Mouse (Mus musculus): ENCODE data around the gene Kmt2d. TPM values are rescaled to one million over a fixed set of nuclear protein-coding genes. Genes with fewer than 3 reads are reported as not detected.

Gene Kmt2d
- polyA plus RNA-seq, 1 experiment, result 25.7 TPM

DNA sequence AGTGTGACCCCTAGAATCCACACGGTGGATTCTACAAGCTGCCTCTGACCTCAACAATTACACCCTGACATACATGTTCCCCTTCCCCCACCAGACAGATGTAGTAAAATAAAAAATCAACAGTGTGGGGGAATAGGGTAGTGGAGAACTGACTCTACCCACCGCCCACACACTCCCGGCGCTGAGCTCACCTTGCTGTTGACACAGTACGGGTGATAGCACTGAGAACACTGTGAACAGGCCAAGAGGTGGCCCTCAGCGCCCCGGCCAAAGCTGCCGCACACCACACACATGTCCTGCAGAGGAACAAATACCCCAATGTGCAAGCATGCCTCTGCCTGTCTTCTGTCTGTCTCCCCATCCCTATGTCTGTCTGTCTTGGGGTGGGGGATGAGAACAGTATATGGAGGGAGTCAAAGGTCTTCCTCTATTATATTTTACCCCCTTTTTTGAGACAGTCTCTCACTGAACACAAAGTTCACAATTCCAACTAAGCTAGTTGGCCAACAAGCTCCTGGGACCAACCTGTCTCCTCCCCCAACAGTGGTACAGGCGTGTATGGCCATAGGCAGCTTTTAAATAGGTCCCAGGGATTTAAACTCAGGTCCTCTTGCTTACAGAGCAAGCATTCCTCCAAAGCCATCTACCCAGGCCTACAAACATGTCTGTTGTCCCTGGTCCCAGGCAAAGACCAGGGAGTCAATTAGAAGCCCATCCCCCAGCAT is 11.5 kb downstream of the Kmt2d start:
- peak; percentile 18 for DNase-seq (ENCODE audit: low spot score)

DNA sequence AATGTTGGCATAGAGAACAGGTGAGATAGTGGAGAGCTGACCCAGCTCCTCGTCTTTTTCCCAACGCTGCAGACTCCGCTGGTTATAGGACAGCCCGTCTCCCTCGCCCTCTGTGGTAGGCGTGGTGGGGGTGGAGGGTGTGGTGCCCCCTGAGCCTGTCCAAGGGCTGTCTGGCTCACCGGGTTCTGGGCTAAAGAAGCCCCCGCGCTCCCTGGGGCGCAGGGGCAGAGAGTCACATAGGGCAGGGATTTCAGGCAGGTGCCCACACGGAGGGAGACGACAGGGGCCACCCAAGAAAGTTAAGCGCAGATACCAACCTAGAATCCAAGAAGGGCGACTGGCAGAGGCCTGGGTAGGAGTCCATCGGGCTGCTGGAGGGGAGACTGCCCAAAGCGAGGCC is 16.8 kb downstream of the Kmt2d start:
- DNase-seq (ENCODE audit: low spot score), result no peak

GRCm38 (mm10) chr15:98853161-98853937 is 17.7 kb downstream of the Kmt2d start:
- no peak for DNase-seq (ENCODE audit: low spot score)

DNA sequence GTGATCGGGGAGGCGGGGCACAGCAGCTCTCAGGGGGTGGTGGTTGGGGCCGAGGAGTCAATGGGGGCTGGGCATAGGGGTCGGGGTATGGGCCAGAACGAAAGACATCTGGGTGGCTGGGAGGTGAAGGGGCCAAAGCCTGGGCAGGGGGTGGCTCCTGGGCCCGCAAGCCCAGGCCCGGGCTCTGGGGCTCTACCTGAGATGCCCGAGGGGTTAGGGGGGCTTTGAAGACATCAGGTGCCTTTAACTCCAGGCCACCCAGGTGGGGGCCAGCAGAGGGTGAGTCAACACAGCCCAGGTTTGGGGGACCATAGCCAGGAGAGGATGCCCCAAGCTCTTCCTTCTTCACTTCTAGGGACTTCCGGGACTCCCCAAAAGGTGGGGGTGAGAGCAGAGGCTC is 18.3 kb downstream of the Kmt2d start:
- DNase-seq (ENCODE audit: low spot score), result no peak

GRCm38 (mm10) chr15:98852071-98852470 is 18.9 kb downstream of the Kmt2d start:
- no peak for DNase-seq (ENCODE audit: low spot score)

DNA sequence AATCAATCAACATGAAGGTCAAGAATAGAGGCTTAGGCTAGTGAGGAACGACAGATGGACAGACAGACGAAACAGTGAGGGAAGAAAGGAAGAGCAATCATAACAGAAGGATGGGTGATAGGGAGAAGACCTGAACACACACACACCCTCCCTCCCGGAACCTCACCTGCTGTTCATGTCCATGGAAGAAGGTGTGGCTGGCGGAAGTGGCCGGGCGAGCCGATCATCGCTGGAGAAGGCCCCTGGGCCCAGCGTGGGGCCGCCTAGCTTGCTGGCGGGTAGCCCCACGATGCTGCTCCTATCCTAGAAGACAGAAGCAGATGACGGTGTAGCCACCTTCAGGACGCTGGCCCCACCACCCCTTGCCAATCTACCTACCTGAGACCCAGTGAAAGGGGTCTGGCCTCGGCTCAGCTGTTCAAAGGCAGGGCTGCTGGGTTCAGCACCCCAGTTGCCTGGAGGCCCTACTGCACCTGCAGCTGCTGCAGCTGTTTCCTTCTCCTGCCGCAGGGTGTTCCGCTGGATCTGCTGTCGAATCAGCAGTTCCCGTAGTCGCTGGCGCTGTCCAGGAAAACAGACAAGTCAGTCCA is 19.7 kb downstream of the Kmt2d start:
- DNase-seq (ENCODE audit: low spot score), result no peak

DNA sequence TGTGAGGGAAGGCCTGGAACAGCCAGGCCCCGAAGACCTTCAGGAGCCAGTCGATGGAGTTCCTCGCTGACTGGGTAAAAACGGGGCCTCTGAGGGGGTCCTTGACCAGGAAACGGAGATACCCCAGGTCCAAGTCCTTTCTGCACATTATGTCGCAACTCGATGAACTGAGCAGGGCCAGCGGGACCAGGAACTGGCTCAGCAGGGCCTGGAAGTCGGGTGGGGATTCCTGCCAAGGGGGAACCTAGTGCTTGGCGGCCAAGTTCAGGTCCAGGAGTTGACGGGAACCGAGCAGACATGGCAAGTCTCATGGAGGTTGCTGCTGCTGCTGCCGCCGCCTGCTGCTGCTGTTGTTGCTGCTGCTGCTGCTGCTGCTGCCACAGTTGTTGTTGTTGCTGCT is 20.3 kb downstream of the Kmt2d start:
- DNase-seq (ENCODE audit: low spot score), result no peak

- DNase-seq (ENCODE audit: low spot score), result no peak
These were observed 20.9 kb downstream of the Kmt2d start for GRCm38 (mm10) chr15:98849956-98850600.

DNA sequence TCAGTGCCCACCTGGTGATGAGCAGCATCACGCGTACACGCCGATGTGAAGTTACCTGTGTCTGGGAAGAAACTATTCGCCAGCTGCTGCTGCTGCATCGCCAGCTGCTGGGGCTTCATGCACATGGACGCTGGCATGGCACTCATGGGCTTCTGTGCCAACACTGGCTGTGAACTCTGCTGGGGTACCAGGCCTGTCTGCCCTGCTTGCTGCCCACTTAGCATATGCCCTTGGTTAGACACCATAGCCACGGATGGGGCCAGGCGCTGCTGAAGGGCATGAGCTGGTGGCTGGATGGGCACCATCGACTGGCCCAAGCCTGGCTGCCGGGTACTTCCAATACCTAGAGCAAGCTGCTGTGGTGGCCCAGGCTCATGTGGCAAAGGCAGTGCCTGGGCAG is 21.8 kb downstream of the Kmt2d start:
- no peak for DNase-seq (ENCODE audit: low spot score)

- DNase-seq (ENCODE audit: low spot score), result no peak
These were observed 24.9 kb downstream of the Kmt2d start for GRCm38 (mm10) chr15:98846140-98846539.

- DNase-seq (ENCODE audit: low spot score), result no peak
These were observed 25.9 kb downstream of the Kmt2d start for GRCm38 (mm10) chr15:98845149-98845548.

DNA sequence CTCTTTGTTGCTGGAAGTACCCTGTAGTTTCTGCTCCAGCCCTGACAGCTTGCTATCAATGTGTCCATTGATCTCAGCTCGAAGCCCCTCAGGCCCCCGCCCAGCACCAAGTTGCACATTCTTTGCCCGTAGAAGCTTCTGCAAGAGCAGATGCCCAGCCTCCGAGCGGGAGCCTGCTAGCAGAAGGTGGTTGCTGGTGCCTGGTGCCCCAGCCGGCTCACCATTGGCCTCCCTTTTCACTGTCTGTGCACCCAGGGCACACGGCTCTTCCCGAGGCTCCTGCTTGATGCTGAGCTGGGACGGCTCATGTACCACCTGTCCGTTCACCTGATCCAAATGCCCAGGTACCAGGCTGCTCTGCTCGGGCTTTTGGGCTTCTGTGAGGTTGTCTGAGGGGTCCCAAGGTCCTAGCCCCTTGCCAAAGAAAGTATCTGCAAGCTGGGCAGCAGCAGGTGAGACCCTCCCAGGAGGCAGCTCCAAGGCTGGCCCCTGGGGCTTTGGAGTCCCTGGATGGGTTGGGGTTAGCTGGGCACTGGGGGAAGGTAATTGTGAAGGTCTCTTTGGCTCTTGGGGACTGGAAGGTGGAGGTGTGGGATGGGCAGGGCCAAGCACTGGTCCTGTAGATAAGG is 27.3 kb downstream of the Kmt2d start:
- DNase-seq (ENCODE audit: low spot score), result no peak

GRCm38 (mm10) chr15:98839671-98840585 is 31.1 kb downstream of the Kmt2d start:
- DNase-seq (ENCODE audit: low spot score), result no peak

DNA sequence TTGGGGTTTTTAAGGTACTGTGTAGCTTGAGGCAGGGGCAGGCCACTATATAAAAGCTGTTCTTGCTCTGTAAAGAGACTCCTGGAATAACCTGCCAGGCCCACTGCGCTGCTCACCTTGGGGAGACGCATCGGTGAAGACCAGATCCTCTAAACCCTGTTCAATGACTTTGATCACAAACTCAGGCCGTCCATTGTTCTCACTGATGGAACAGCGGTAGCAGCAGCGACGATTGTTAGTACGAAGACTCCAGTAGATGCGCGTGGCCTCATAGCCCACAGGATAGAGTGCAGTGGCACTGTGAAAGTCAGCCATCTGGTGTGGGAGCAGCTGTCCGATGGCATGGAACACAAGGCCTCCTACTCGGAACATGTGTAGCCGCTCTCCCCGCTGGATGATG is 31.8 kb downstream of the Kmt2d start:
- no peak for DNase-seq (ENCODE audit: low spot score)

DNA sequence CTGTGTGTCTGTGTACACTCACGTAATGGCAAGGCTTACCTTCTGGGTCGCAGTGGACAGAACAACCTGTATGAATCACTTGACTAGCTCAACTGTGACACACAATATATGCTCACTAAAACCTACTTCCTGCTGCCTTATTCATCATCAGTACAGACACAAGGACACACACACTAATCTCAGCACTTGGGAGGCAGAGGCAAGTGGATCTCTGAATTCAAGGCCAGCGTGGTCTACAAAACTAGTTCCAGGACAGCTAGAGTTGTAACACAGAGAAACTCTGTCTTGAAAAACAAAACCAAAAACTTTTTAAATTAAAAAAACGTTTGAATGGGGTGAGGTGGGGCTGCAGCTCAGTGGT is 33.3 kb downstream of the Kmt2d start:
- no peak for DNase-seq (ENCODE audit: low spot score)

DNA sequence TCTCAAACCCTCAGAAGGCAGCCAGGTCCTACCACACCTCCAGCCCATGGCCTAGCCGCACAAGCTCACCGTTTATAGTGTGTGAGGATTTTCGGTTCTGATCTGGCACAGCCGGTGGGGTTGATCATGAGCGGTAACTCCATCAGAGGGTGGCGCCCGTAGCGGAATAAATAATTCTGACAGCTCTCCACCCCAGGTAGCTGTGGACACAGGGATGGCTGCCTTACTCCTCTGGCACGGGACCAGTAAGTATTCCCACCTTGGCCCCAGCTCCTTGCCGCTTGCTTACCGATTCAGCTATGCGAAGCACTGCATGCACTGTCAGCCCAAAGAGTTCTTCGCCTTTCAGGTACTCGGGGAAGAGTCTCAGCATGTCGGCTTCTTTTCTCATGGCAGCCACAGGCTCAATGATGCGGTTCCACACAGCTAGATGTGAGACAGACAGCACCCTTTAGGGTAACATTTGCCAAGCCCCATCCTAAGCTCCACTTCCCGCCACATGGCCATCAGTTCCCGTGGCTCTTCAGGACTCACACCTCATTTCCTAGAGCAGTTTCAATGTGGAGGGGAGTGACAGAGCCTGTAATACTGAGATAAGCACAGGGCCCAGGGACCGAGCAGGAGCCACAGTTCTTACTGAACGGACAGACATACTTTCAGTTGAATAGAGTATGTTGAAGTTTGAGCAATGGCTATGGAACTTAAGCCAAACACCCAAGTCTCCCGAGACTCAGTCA is 33.8 kb downstream of the Kmt2d start:
- DNase-seq (ENCODE audit: low spot score), result no peak

- no peak for DNase-seq (ENCODE audit: low spot score)
These were observed 35.7 kb downstream of the Kmt2d start for GRCm38 (mm10) chr15:98835291-98835690.

DNA sequence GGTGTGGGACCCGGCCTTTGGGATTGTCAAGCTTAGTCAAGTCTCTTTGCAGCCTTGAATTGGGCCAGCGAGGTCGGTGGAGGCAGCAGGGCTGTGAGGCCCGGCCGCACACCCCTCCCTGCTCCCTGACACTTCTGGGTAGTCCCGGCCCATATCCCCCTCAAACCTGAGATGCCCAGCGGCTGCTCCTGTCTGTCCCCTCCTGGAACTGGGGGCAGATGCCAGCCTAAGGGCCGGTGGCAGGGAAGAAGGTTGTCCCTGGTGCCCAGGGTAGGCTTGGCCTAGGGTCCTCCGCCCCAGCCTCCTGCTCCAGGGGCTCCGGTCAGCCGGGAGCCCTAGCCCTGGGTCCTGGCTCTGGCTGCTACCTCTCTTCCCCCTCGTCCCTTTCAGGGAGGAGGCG is 36.9 kb downstream of the Kmt2d start:
- DNase-seq (ENCODE audit: low spot score), result no peak

DNA sequence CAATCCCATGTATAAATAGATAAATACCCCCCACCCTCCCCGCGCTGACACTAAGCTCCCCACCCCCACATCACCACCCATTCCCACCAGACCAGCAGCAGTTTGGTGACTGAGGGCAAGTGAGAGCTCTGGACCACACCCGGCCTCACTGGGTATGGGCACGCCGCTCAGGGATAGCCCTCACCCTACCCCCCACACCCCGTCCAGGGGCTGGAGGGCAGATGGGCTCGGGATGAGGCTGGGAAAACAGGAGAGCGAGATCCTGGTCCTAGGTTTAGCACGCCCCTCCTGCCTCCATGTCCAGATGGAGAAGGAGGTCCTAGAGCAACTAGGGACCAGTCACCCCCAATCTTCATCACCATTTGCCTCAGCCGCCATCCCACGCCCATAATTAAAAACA is 37.7 kb downstream of the Kmt2d start:
- DNase-seq (ENCODE audit: low spot score), result no peak
